Mouse (Mus musculus) heart, embryonic 14.5 days (tissue): ENCODE measurements around the gene Ccdc33. TPM values are rescaled to one million over a fixed set of nuclear protein-coding genes. Genes with fewer than 3 reads are reported as not detected.

ENCODE experiments used
- ATAC-seq: fragments of 200-750 bp; cut with Nextera tagmentation; 2 replicates; pipeline ENCODE4 v1.8.0; 2017; ENCODE audit warnings: low read depth, moderate TSS enrichment; ENCODE audit not compliant: insufficient number of reproducible peaks, insufficient read depth, low FRiP score
- H3K27ac ChIP-seq, 2 experiments: fragments of 200-500 bp in 1 of 2; fragments of 300-500 bp in 1 of 2; sonication (generic) in 1 of 2; replicated peaks in 1 of 2; 2 replicates each; pipeline ENCODE4 v1.5.1; 2012 to 2014; ENCODE audit warnings: low read depth in 2 of 2, low read length in 2 of 2, control low read depth in 1 of 2, mild to moderate bottlenecking in 1 of 2, mixed read lengths in 1 of 2; ENCODE audit not compliant: control insufficient read depth in 1 of 2, insufficient read depth in 1 of 2
- H3K27me3 ChIP-seq: fragments of 300-500 bp; sonication (generic); 2 replicates; pipeline ENCODE4 v1.6.1; 2014; ENCODE audit warnings: mild to moderate bottlenecking, low read length, control low read depth; ENCODE audit not compliant: control insufficient read depth, insufficient read depth
- H3K36me3 ChIP-seq: fragments of 300-500 bp; sonication (generic); 2 replicates; pipeline ENCODE4 v1.6.1; 2014; ENCODE audit warnings: mild to moderate bottlenecking, control low read depth, low read length, mixed read lengths; ENCODE audit not compliant: control insufficient read depth, insufficient read depth
- H3K4me1 ChIP-seq, 2 experiments: fragments of 200-500 bp in 1 of 2; fragments of 300-500 bp in 1 of 2; sonication (generic) in 1 of 2; 2 replicates each; pipeline ENCODE4 v1.6.1; 2012 to 2014; ENCODE audit warnings: low read length in 2 of 2, control low read depth in 1 of 2, mixed read lengths in 1 of 2; ENCODE audit not compliant: control insufficient read depth in 2 of 2, insufficient read depth in 2 of 2
- H3K4me2 ChIP-seq: fragments of 300-500 bp; sonication (generic); 2 replicates; pipeline ENCODE4 v1.6.1; 2014; ENCODE audit warnings: mild to moderate bottlenecking, low read length
- H3K4me3 ChIP-seq, 2 experiments: fragments of 200-500 bp in 1 of 2; fragments of 300-500 bp in 1 of 2; sonication (generic) in 1 of 2; 2 replicates each; pipeline ENCODE4 v1.5.1; 2012 to 2014; ENCODE audit warnings: low read length in 2 of 2, mild to moderate bottlenecking in 2 of 2, control low read depth in 1 of 2, low read depth in 1 of 2, moderate library complexity in 1 of 2; ENCODE audit not compliant: control insufficient read depth in 1 of 2, insufficient read depth in 1 of 2
- H3K9ac ChIP-seq: fragments of 300-500 bp; sonication (generic); 2 replicates; pipeline ENCODE4 v1.6.1; 2014; ENCODE audit warnings: mild to moderate bottlenecking, low read length
- H3K9me3 ChIP-seq: fragments of 300-500 bp; sonication (generic); 2 replicates; pipeline ENCODE4 v1.6.1; 2016; ENCODE audit warnings: low read length, control low read depth; ENCODE audit not compliant: control insufficient read depth
- WGBS: fragments of 180-500 bp; shearing (Covaris S2); extraction: QIAGEN DNeasy Blood & Tissue Kit; methylation state at CpG from one replicate; pipeline ENCODE4 v1.1.7; 2014; 5-methylcytosine and 5-hydroxymethylcytosine counted together
- polyA plus RNA-seq: library from polyadenylated mRNA; unstranded; fragments of >200 nt; fragmentation: Nextera tagmentation; extraction: Ambion mirVana; gene quantifications from 2 replicates; pipeline ENCODE4 v1.2.1, GENCODE M21; 2014

Ccdc33 gene
- polyA plus RNA-seq, 1 experiment from 2014 or later, result not detected

GRCm38 (mm10) chr9:58144664-58145063, 26.0 kb upstream of the Ccdc33 start:
- Histone ChIP-seq H3K9ac (no peak overlapping the region), H3K36me3 (no peaks in the 10 kb centered on the region), H3K9me3 (no peaks in the 10 kb centered on the region), H3K4me3 (no peak overlapping the region), H3K27me3 (peaks cover 21% of the 10 kb centered on the region; the same call in 1 of the 2 replicates), H3K27ac (no peak overlapping the region), H3K4me2 (no peak overlapping the region), H3K4me1 (peaks cover 0 to 6% of the 10 kb centered on the region in 2 experiments; a peak in 2 of 4 replicates)
- no peak for ATAC-seq
- WGBS, result 78% methylated on average over 1 of the region's 1 CpGs

GRCm38 (mm10) chr9:58143419-58143818, 24.8 kb upstream of the Ccdc33 start:
- Histone ChIP-seq H3K9me3 (no peaks in the 10 kb centered on the region), H3K9ac (no peak overlapping the region), H3K4me1 (peaks cover 0 to 6% of the 10 kb centered on the region in 2 experiments; a peak in 2 of 4 replicates), H3K27me3 (peaks cover 21% of the 10 kb centered on the region; the same call in 1 of the 2 replicates), H3K4me2 (no peak overlapping the region), H3K4me3 (no peak overlapping the region), H3K36me3 (no peaks in the 10 kb centered on the region), H3K27ac (no peak overlapping the region)
- WGBS, result 27% methylated on average over 7 of the region's 7 CpGs
- no peak for ATAC-seq

GRCm38 (mm10) chr9:58139947-58140346, 21.3 kb upstream of the Ccdc33 start:
- Histone ChIP-seq H3K4me2 (no peak overlapping the region), H3K9me3 (no peaks in the 10 kb centered on the region), H3K9ac (no peak overlapping the region), H3K36me3 (no peaks in the 10 kb centered on the region), H3K4me1 (peaks cover 6 to 10% of the 10 kb centered on the region in 2 experiments), H3K27ac (no peak overlapping the region), H3K27me3 (peaks cover 36% of the 10 kb centered on the region), H3K4me3 (no peak overlapping the region)
- 32% methylated on average over 6 of the region's 6 CpGs for WGBS
- no peak for ATAC-seq

- Histone ChIP-seq H3K4me2 (no peak overlapping the region), H3K9ac (no peak overlapping the region), H3K9me3 (no peaks in the 10 kb centered on the region), H3K4me3 (no peak overlapping the region), H3K4me1 (peaks cover 15 to 16% of the 10 kb centered on the region in 2 experiments), H3K27me3 (peaks cover 46% of the 10 kb centered on the region), H3K36me3 (no peaks in the 10 kb centered on the region), H3K27ac (no peak overlapping the region)
- ATAC-seq, result no peak
- 29% methylated on average over 2 of the region's 2 CpGs for WGBS
These were observed 17.3 kb upstream of the Ccdc33 start for GRCm38 (mm10) chr9:58135921-58136321.

GRCm38 (mm10) chr9:58134906-58135305, 16.3 kb upstream of the Ccdc33 start:
- no peak overlapping the region for H3K9ac ChIP-seq
- H3K36me3 ChIP-seq, result no peaks in the 10 kb centered on the region
- H3K27me3 ChIP-seq, result peaks cover 50% of the 10 kb centered on the region
- no peaks in the 10 kb centered on the region for H3K9me3 ChIP-seq
- H3K27ac ChIP-seq, result no peak overlapping the region
- 23% methylated on average over 7 of the region's 7 CpGs for WGBS
- no peak overlapping the region for H3K4me2 ChIP-seq
- no peak overlapping the region for H3K4me3 ChIP-seq
- peaks cover 20 to 21% of the 10 kb centered on the region in 2 experiments for H3K4me1 ChIP-seq
- no peak for ATAC-seq

- Histone ChIP-seq H3K9me3 (no peaks in the 10 kb centered on the region), H3K36me3 (no peaks in the 10 kb centered on the region), H3K4me2 (no peak overlapping the region), H3K27me3 (peaks cover 58% of the 10 kb centered on the region), H3K4me1 (peaks cover 26 to 27% of the 10 kb centered on the region in 2 experiments), H3K9ac (no peak overlapping the region), H3K4me3 (no peak overlapping the region), H3K27ac (no peak overlapping the region)
- no peak for ATAC-seq
- WGBS, result 12% methylated on average over 16 of the region's 17 CpGs
These were observed 15.6 kb upstream of the Ccdc33 start for GRCm38 (mm10) chr9:58133893-58134884.

GRCm38 (mm10) chr9:58131735-58132134, 13.1 kb upstream of the Ccdc33 start:
- no peak for ATAC-seq
- Histone ChIP-seq H3K27ac (no peak overlapping the region), H3K4me1 (peaks cover 29 to 33% of the 10 kb centered on the region in 2 experiments), H3K27me3 (peaks cover 56% of the 10 kb centered on the region), H3K9me3 (no peaks in the 10 kb centered on the region), H3K4me2 (no peak overlapping the region), H3K9ac (no peak overlapping the region), H3K4me3 (no peak overlapping the region), H3K36me3 (no peaks in the 10 kb centered on the region)
- WGBS, result 65% methylated on average over 7 of the region's 7 CpGs
